Mouse (Mus musculus): Measurements from ENCODE around the gene Nccrp1. TPM values are rescaled to one million over a fixed set of nuclear protein-coding genes. Genes with fewer than 3 reads are reported as not detected.

Nccrp1 gene
- polyA plus RNA-seq (2012; fragmentation: generic; extraction: Trizol) = not detected
- long read RNA-seq, experiment 1 = 0 reads
- long read RNA-seq, experiment 2 = 0 reads

- Histone ChIP-seq H3K79me2 (ENCODE audit: control insufficient read depth, insufficient read depth) (no peaks in the 10 kb centered on the region), H3K27me3 (ENCODE audit: control insufficient read depth, insufficient read depth, insufficient read length) (peaks cover 37% of the 10 kb centered on the region), H3K4me3 (ENCODE audit: insufficient read depth, poor library complexity, severe bottlenecking) (no peak within 1 kb of the TSS), H3ac (ENCODE audit: control insufficient read depth, insufficient read length, low read depth) (no peak within 1 kb of the TSS), H3K36me3 (ENCODE audit: control insufficient read depth, insufficient read depth) (no peaks in the 10 kb centered on the region), H3K79me3 (ENCODE audit: low read depth) (no peaks in the 10 kb centered on the region)
- TF ChIP-seq MYOG (IDR thresholded peaks at IDR 0.05; ENCODE audit: control insufficient read depth, extremely low read depth, insufficient read length) = no peak
- no peak for TF ChIP-seq MYOD1 (IDR thresholded peaks at IDR 0.05; ENCODE audit: control insufficient read depth, insufficient read length, low read depth)
- no peak for TF ChIP-seq CEBPB (IDR thresholded peaks at IDR 0.05; ENCODE audit: low read depth)
- no peak for TF ChIP-seq MAX (IDR thresholded peaks at IDR 0.05)
- TF ChIP-seq CTCF (IDR thresholded peaks at IDR 0.05; ENCODE audit: control insufficient read depth, insufficient read depth, insufficient read length) = no peak
- TF ChIP-seq USF1 (IDR thresholded peaks at IDR 0.05; ENCODE audit: low read depth) = no peak
- no peak for TF ChIP-seq FOSL1 (IDR thresholded peaks at IDR 0.05; ENCODE audit: insufficient read depth, low read length, poor library complexity, severe bottlenecking)
These were observed at the start of gene Nccrp1 for GRCm38 (mm10) chr7:28547154-28547553. Gene Nccrp1, minus strand, starts transcription at chr7:28547254.

DNA sequence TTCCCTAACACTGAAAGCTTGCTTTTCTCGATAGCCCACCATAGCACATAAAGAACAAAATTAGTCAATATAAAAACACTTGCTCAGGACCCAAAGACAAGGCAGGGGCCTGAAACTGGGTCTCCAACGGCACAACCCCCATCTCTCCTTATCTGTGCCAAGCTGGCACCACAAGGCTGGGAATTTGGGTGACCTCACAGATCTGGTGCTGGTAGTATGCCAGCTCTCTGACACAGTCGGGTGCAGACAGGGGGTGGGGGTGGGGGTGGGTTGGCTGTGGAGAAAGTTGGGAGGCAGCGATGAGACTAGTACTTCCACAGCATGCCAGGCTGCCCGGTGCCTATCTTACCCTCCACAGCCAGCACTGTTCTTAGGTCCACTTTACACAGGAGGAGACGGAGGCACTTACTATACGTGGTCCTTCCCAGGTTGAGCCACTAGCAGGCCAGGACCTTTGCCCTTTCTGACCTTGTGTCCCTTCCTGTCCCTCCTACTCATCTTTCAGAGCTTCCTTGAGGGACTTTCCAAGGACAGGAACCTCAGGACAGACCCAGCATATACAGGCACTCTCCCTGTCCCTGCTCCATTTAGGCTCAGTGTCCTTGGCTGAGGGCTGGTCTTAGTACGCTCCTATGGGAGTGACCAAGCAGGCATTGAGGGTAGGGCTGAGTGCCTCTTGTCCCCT, 48.8 kb upstream of the Nccrp1 start:
- H3ac ChIP-seq (ENCODE audit: control insufficient read depth, insufficient read length, low read depth) = no peak overlapping the region
- H3K79me2 ChIP-seq (ENCODE audit: control insufficient read depth, insufficient read depth) = peaks cover 63% of the 10 kb centered on the region
- H3K4me3 ChIP-seq (ENCODE audit: insufficient read depth, poor library complexity, severe bottlenecking) = no peak overlapping the region
- no peak for TF ChIP-seq CTCF (IDR thresholded peaks at IDR 0.05; ENCODE audit: control insufficient read depth, insufficient read depth, insufficient read length)
- TF ChIP-seq MAX (IDR thresholded peaks at IDR 0.05) = no peak
- no peak for TF ChIP-seq CEBPB (IDR thresholded peaks at IDR 0.05; ENCODE audit: low read depth)
- TF ChIP-seq MYOD1 (IDR thresholded peaks at IDR 0.05; ENCODE audit: control insufficient read depth, insufficient read length, low read depth) = no peak
- TF ChIP-seq FOSL1 (IDR thresholded peaks at IDR 0.05; ENCODE audit: insufficient read depth, low read length, poor library complexity, severe bottlenecking) = no peak
- no peak for TF ChIP-seq USF1 (IDR thresholded peaks at IDR 0.05; ENCODE audit: low read depth)
- TF ChIP-seq MYOG (IDR thresholded peaks at IDR 0.05; ENCODE audit: control insufficient read depth, extremely low read depth, insufficient read length) = no peak
- H3K36me3 ChIP-seq (ENCODE audit: control insufficient read depth, insufficient read depth) = peaks cover 6% of the 10 kb centered on the region
- H3K79me3 ChIP-seq (ENCODE audit: low read depth) = peaks cover 28% of the 10 kb centered on the region
- no peaks in the 10 kb centered on the region for H3K27me3 ChIP-seq (ENCODE audit: control insufficient read depth, insufficient read depth, insufficient read length)

GRCm38 (mm10) chr7:28593206-28594111, 46.4 kb upstream of the Nccrp1 start:
- no peak overlapping the region for H3ac ChIP-seq (ENCODE audit: control insufficient read depth, insufficient read length, low read depth)

DNA sequence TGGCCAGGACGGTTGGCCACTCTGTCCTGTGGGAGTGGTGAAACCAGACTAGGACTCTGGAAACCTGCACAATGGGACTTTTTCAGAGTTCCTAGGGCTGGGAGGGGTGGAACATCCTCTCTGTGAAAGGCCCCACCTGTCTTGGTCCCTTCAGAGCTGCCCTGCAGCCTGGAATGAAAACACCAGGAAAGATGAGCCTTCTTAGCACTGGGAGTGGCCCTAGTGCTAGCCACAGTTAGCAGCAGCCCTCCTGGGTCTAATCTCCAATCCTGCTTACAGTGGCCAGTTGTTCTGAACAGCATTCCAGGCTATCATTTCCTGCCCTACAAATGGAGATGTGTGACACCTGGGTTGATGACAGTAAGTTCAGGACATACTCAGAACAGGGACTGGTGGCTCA, 44.8 kb upstream of the Nccrp1 start:
- H3K79me3 ChIP-seq (ENCODE audit: low read depth) = peaks cover 40% of the 10 kb centered on the region
- TF ChIP-seq FOSL1 (IDR thresholded peaks at IDR 0.05; ENCODE audit: insufficient read depth, low read length, poor library complexity, severe bottlenecking) = no peak
- no peak for TF ChIP-seq CEBPB (IDR thresholded peaks at IDR 0.05; ENCODE audit: low read depth)
- no peak for TF ChIP-seq MYOD1 (IDR thresholded peaks at IDR 0.05; ENCODE audit: control insufficient read depth, insufficient read length, low read depth)
- no peak for TF ChIP-seq MYOG (IDR thresholded peaks at IDR 0.05; ENCODE audit: control insufficient read depth, extremely low read depth, insufficient read length)
- TF ChIP-seq MAX (IDR thresholded peaks at IDR 0.05) = no peak
- TF ChIP-seq USF1 (IDR thresholded peaks at IDR 0.05; ENCODE audit: low read depth) = no peak
- no peak for TF ChIP-seq CTCF (IDR thresholded peaks at IDR 0.05; ENCODE audit: control insufficient read depth, insufficient read depth, insufficient read length)
- no peak overlapping the region for H3ac ChIP-seq (ENCODE audit: control insufficient read depth, insufficient read length, low read depth)
- peaks cover 6% of the 10 kb centered on the region for H3K36me3 ChIP-seq (ENCODE audit: control insufficient read depth, insufficient read depth)
- H3K27me3 ChIP-seq (ENCODE audit: control insufficient read depth, insufficient read depth, insufficient read length) = no peaks in the 10 kb centered on the region
- H3K79me2 ChIP-seq (ENCODE audit: control insufficient read depth, insufficient read depth) = peaks cover 95% of the 10 kb centered on the region
- no peak overlapping the region for H3K4me3 ChIP-seq (ENCODE audit: insufficient read depth, poor library complexity, severe bottlenecking)

More at GRCm38 (mm10) chr7:28593206-28594111, 46.4 kb upstream of the Nccrp1 start:
- peaks cover 6% of the 10 kb centered on the region for H3K36me3 ChIP-seq (ENCODE audit: control insufficient read depth, insufficient read depth)
- H3K27me3 ChIP-seq (ENCODE audit: control insufficient read depth, insufficient read depth, insufficient read length) = no peaks in the 10 kb centered on the region
- no peak overlapping the region for H3K4me3 ChIP-seq (ENCODE audit: insufficient read depth, poor library complexity, severe bottlenecking)
- H3K79me2 ChIP-seq (ENCODE audit: control insufficient read depth, insufficient read depth) = peaks cover 88% of the 10 kb centered on the region
- no peak for TF ChIP-seq FOSL1 (IDR thresholded peaks at IDR 0.05; ENCODE audit: insufficient read depth, low read length, poor library complexity, severe bottlenecking)
- TF ChIP-seq MAX (IDR thresholded peaks at IDR 0.05) = no peak
- no peak for TF ChIP-seq MYOD1 (IDR thresholded peaks at IDR 0.05; ENCODE audit: control insufficient read depth, insufficient read length, low read depth)
- no peak for TF ChIP-seq CEBPB (IDR thresholded peaks at IDR 0.05; ENCODE audit: low read depth)
- TF ChIP-seq MYOG (IDR thresholded peaks at IDR 0.05; ENCODE audit: control insufficient read depth, extremely low read depth, insufficient read length) = no peak
- TF ChIP-seq USF1 (IDR thresholded peaks at IDR 0.05; ENCODE audit: low read depth) = no peak
- no peak for TF ChIP-seq CTCF (IDR thresholded peaks at IDR 0.05; ENCODE audit: control insufficient read depth, insufficient read depth, insufficient read length)
- H3K79me3 ChIP-seq (ENCODE audit: low read depth) = peaks cover 43% of the 10 kb centered on the region

DNA sequence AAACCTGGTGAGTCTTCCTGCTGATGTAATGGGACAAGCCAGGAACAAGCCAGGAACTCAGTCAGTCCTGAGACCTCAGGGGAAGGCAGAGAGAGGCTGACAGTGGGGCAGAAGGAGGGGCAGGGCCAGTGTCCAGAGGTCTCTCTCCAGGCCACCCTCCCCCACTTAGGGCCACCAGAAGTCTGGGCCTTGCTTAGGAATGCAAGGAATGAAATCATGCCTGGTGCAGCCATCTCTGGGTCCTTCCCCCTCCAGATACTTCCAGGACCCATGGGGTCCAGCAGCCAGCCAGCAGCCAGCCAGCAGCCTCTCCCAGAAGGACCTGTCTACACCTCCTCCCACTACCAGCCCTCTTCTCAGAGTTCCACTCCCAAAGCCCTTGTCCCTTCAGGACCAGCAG, 40.6 kb upstream of the Nccrp1 start:
- peaks cover 28% of the 10 kb centered on the region for H3K79me3 ChIP-seq (ENCODE audit: low read depth)
- H3K4me3 ChIP-seq (ENCODE audit: insufficient read depth, poor library complexity, severe bottlenecking) = no peak overlapping the region
- TF ChIP-seq MYOD1 (IDR thresholded peaks at IDR 0.05; ENCODE audit: control insufficient read depth, insufficient read length, low read depth) (no peak), MAX (IDR thresholded peaks at IDR 0.05) (no peak), USF1 (IDR thresholded peaks at IDR 0.05; ENCODE audit: low read depth) (no peak), CEBPB (IDR thresholded peaks at IDR 0.05; ENCODE audit: low read depth) (no peak), MYOG (IDR thresholded peaks at IDR 0.05; ENCODE audit: control insufficient read depth, extremely low read depth, insufficient read length) (no peak), CTCF (IDR thresholded peaks at IDR 0.05; ENCODE audit: control insufficient read depth, insufficient read depth, insufficient read length) (no peak), FOSL1 (IDR thresholded peaks at IDR 0.05; ENCODE audit: insufficient read depth, low read length, poor library complexity, severe bottlenecking) (no peak)
- no peaks in the 10 kb centered on the region for H3K36me3 ChIP-seq (ENCODE audit: control insufficient read depth, insufficient read depth)
- H3K27me3 ChIP-seq (ENCODE audit: control insufficient read depth, insufficient read depth, insufficient read length) = no peaks in the 10 kb centered on the region
- H3ac ChIP-seq (ENCODE audit: control insufficient read depth, insufficient read length, low read depth) = no peak overlapping the region
- H3K79me2 ChIP-seq (ENCODE audit: control insufficient read depth, insufficient read depth) = peaks cover 100% of the 10 kb centered on the region

All from C2C12 (cell line).